Mouse (Mus musculus) heart, adult 11 months (tissue): ENCODE data around the gene Zbtb38.
A peak's percentile ranks its signal among the peaks of the same experiment; 100 is the strongest.

Experiments used
- DNase-seq: peaks from one replicate; pipeline ENCODE4 v3.0.0; 2022

The Zbtb38 gene

GRCm38 (mm10) chr9:96756638-96757435 is 4.2 kb upstream of the Zbtb38 start:
- DNase-seq = no peak

- DNase-seq = peak; percentile 88
These were observed 3.1 kb upstream of the Zbtb38 start for GRCm38 (mm10) chr9:96755761-96756160.

- DNase-seq = no peak
These were observed 2.0 kb upstream of the Zbtb38 start for GRCm38 (mm10) chr9:96754625-96754969.

GRCm38 (mm10) chr9:96753921-96754624 is 1.4 kb upstream of the Zbtb38 start:
- peak; percentile 93 for DNase-seq

- peak; percentile 87 for DNase-seq
These were observed 761 bp upstream of the Zbtb38 start for GRCm38 (mm10) chr9:96753392-96753791.

- DNase-seq = peak; percentile 93
These were observed 619 bp downstream of the Zbtb38 start for GRCm38 (mm10) chr9:96751821-96752602.

- DNase-seq = no peak
These were observed 2.0 kb downstream of the Zbtb38 start for GRCm38 (mm10) chr9:96750636-96751035.

- no peak for DNase-seq
These were observed 6.1 kb downstream of the Zbtb38 start for GRCm38 (mm10) chr9:96746527-96746926.

- DNase-seq = no peak
These were observed 7.7 kb downstream of the Zbtb38 start for GRCm38 (mm10) chr9:96744909-96745308.

- no peak for DNase-seq
These were observed 11.1 kb downstream of the Zbtb38 start for GRCm38 (mm10) chr9:96741365-96742085.

- no peak for DNase-seq
These were observed 11.8 kb downstream of the Zbtb38 start for GRCm38 (mm10) chr9:96740712-96741364.

GRCm38 (mm10) chr9:96739808-96740711 is 12.6 kb downstream of the Zbtb38 start:
- DNase-seq = peak; percentile 94

- DNase-seq = no peak
These were observed 13.9 kb downstream of the Zbtb38 start for GRCm38 (mm10) chr9:96738563-96739355.

- DNase-seq = peak; percentile 91
These were observed 16.7 kb downstream of the Zbtb38 start for GRCm38 (mm10) chr9:96735946-96736345.

GRCm38 (mm10) chr9:96733425-96733717 is 19.3 kb downstream of the Zbtb38 start:
- no peak for DNase-seq

- DNase-seq = no peak
These were observed 19.8 kb downstream of the Zbtb38 start for GRCm38 (mm10) chr9:96732644-96733424.

- no peak for DNase-seq
These were observed 20.6 kb downstream of the Zbtb38 start for GRCm38 (mm10) chr9:96731961-96732511.

GRCm38 (mm10) chr9:96731039-96731895 is 21.4 kb downstream of the Zbtb38 start:
- no peak for DNase-seq

GRCm38 (mm10) chr9:96730311-96730625 is 22.4 kb downstream of the Zbtb38 start:
- DNase-seq = no peak
